Mouse (Mus musculus) small intestine, adult 2 months (tissue): ENCODE measurements around the gene Alg2. TPM values are rescaled to one million over a fixed set of nuclear protein-coding genes. Genes with fewer than 3 reads are reported as not detected.

Experiments
- H3K27ac ChIP-seq: fragments of 200-500 bp; 2 replicates; pipeline ENCODE4 v1.5.1; 2012; ENCODE audit warnings: low read depth, low read length, control low read depth, inconsistent platforms; ENCODE audit not compliant: insufficient read depth
- H3K27me3 ChIP-seq: fragments of 200-500 bp; 2 replicates; pipeline ENCODE4 v1.6.1; 2012; ENCODE audit warnings: mild to moderate bottlenecking, moderate library complexity, low read length, inconsistent platforms; ENCODE audit not compliant: control insufficient read depth, insufficient read depth
- H3K36me3 ChIP-seq: fragments of 200-500 bp; 2 replicates; pipeline ENCODE4 v1.6.1; 2012; ENCODE audit warnings: mild to moderate bottlenecking, low read length, control low read depth, inconsistent platforms; ENCODE audit not compliant: control insufficient read depth, insufficient read depth
- H3K4me1 ChIP-seq: fragments of 200-500 bp; 2 replicates; pipeline ENCODE4 v1.6.1; 2012; ENCODE audit warnings: low read length, inconsistent platforms, mixed read lengths; ENCODE audit not compliant: control insufficient read depth, insufficient read depth, insufficient read length
- H3K4me3 ChIP-seq: fragments of 200-500 bp; 2 replicates; pipeline ENCODE4 v1.5.1; 2012; ENCODE audit warnings: low read depth, mild to moderate bottlenecking, control low read depth, inconsistent platforms, low read length, moderate library complexity
- CTCF ChIP-seq: fragments of 200-500 bp; IDR thresholded peaks from 2 replicates; pipeline ENCODE4 v1.5.1; 2012; ENCODE audit warnings: low read depth, mild to moderate bottlenecking, control low read depth, inconsistent platforms, low read length, moderate library complexity, mixed read lengths; ENCODE audit not compliant: insufficient replicate concordance, insufficient read length; ENCODE audit errors: extremely low read depth
- POLR2A ChIP-seq: fragments of 200-500 bp; IDR thresholded peaks from 2 replicates; pipeline ENCODE4 v1.6.1; 2012; ENCODE audit warnings: low read depth, mild to moderate bottlenecking, control low read depth, inconsistent platforms, low read length, moderate library complexity
- WGBS: fragments of 180-500 bp; shearing (Covaris S2); methylation state at CpG from one replicate; pipeline ENCODE4 v1.1.7; 2018; 5-methylcytosine and 5-hydroxymethylcytosine counted together
- polyA plus RNA-seq: library from polyadenylated mRNA; depleted of rRNA; stranded (reverse); fragments of >200 nt; gene quantifications from 2 replicates; pipeline ENCODE4 v1.2.3, GENCODE M21; 2012

The Alg2 gene
- polyA plus RNA-seq, 1 experiment: 9.6 TPM

GRCm38 (mm10) chr4:47502546-47502971 lies 28.4 kb upstream of the Alg2 start:
- no peaks in the 10 kb centered on the region for H3K36me3 ChIP-seq
- H3K27ac ChIP-seq: no peak overlapping the region
- TF ChIP-seq POLR2A (no peak), CTCF (peak; percentile 73; the same call in 1 of the 2 replicates)
- 20% methylated on average over 4 of the region's 4 CpGs for WGBS
- H3K4me1 ChIP-seq: peaks cover 4% of the 10 kb centered on the region; the same call in 1 of the 2 replicates
- no peak overlapping the region for H3K4me3 ChIP-seq
- H3K27me3 ChIP-seq: no peaks in the 10 kb centered on the region

GRCm38 (mm10) chr4:47499121-47499545 lies 25.0 kb upstream of the Alg2 start:
- Histone ChIP-seq H3K36me3 (no peaks in the 10 kb centered on the region), H3K27me3 (no peaks in the 10 kb centered on the region), H3K27ac (no peak overlapping the region), H3K4me1 (peaks cover 4% of the 10 kb centered on the region; the same call in 1 of the 2 replicates), H3K4me3 (no peak overlapping the region)
- WGBS: 57% methylated on average over 10 of the region's 10 CpGs
- TF ChIP-seq POLR2A (no peak), CTCF (no peak)

GRCm38 (mm10) chr4:47497811-47498385 lies 23.8 kb upstream of the Alg2 start:
- no peaks in the 10 kb centered on the region for H3K36me3 ChIP-seq
- H3K4me1 ChIP-seq: peaks cover 4% of the 10 kb centered on the region; the same call in 1 of the 2 replicates
- no peak overlapping the region for H3K4me3 ChIP-seq
- no peaks in the 10 kb centered on the region for H3K27me3 ChIP-seq
- H3K27ac ChIP-seq: no peak overlapping the region
- 50% methylated on average over 7 of the region's 7 CpGs for WGBS
- TF ChIP-seq CTCF (no peak), POLR2A (no peak)

- Histone ChIP-seq H3K36me3 (no peaks in the 10 kb centered on the region), H3K4me3 (no peak overlapping the region), H3K27ac (no peak overlapping the region), H3K27me3 (no peaks in the 10 kb centered on the region), H3K4me1 (0 out of 2 replicates have a peak, but pooled peaks cover 3% of the 10 kb centered on the region)
- 58% methylated on average over 2 of the region's 2 CpGs for WGBS
- TF ChIP-seq POLR2A (no peak), CTCF (no peak)
Observed at GRCm38 (mm10) chr4:47494686-47495085, 20.6 kb upstream of the Alg2 start.

- Histone ChIP-seq H3K27ac (no peak overlapping the region), H3K4me3 (no peak overlapping the region), H3K4me1 (0 out of 2 replicates have a peak, but pooled peaks cover under 1% of the 10 kb centered on the region), H3K36me3 (no peaks in the 10 kb centered on the region), H3K27me3 (no peaks in the 10 kb centered on the region)
- 49% methylated on average over 1 of the region's 1 CpGs for WGBS
- TF ChIP-seq CTCF: no peak
- TF ChIP-seq POLR2A: no peak
Observed at GRCm38 (mm10) chr4:47494137-47494536, 20.0 kb upstream of the Alg2 start.

- Histone ChIP-seq H3K36me3 (no peaks in the 10 kb centered on the region), H3K27me3 (no peaks in the 10 kb centered on the region), H3K4me1 (no peaks in the 10 kb centered on the region), H3K27ac (no peak overlapping the region), H3K4me3 (no peak overlapping the region)
- TF ChIP-seq CTCF (no peak), POLR2A (no peak)
- 73% methylated on average over 8 of the region's 8 CpGs for WGBS
Observed at GRCm38 (mm10) chr4:47493456-47493855, 19.3 kb upstream of the Alg2 start.

- TF ChIP-seq POLR2A (no peak), CTCF (no peak)
- no peaks in the 10 kb centered on the region for H3K4me1 ChIP-seq
- no peak overlapping the region for H3K4me3 ChIP-seq
- H3K27ac ChIP-seq: no peak overlapping the region
- WGBS: 66% methylated on average over 12 of the region's 12 CpGs
- H3K36me3 ChIP-seq: no peaks in the 10 kb centered on the region
- H3K27me3 ChIP-seq: no peaks in the 10 kb centered on the region
Observed at GRCm38 (mm10) chr4:47492311-47493086, 18.4 kb upstream of the Alg2 start.
